Mouse (Mus musculus): ENCODE data around the gene Sp100. TPM values are rescaled to one million over a fixed set of nuclear protein-coding genes. Genes with fewer than 3 reads are reported as not detected.

The Sp100 gene
- polyA plus RNA-seq, 1 experiment: not detected

- no peak overlapping the region for H3ac ChIP-seq (ENCODE audit: control insufficient read depth, insufficient read length, low read depth)
- H3K36me3 ChIP-seq (ENCODE audit: control insufficient read depth, insufficient read depth): no peaks in the 10 kb centered on the region
- H3K27me3 ChIP-seq (ENCODE audit: control insufficient read depth, insufficient read depth, insufficient read length): no peaks in the 10 kb centered on the region
- no peak overlapping the region for H3K4me3 ChIP-seq (ENCODE audit: insufficient read depth, poor library complexity, severe bottlenecking)
- no peaks in the 10 kb centered on the region for H3K79me3 ChIP-seq (ENCODE audit: low read depth)
- TF ChIP-seq USF1 (IDR thresholded peaks at IDR 0.05; ENCODE audit: low read depth) (no peak), MAX (IDR thresholded peaks at IDR 0.05) (no peak)
- no peaks in the 10 kb centered on the region for H3K79me2 ChIP-seq (ENCODE audit: control insufficient read depth, insufficient read depth)
These were observed 52.7 kb downstream of the Sp100 start for GRCm38 (mm10) chr1:85702531-85702930.

- Histone ChIP-seq H3ac (ENCODE audit: control insufficient read depth, insufficient read length, low read depth) (no peak overlapping the region), H3K4me3 (ENCODE audit: insufficient read depth, poor library complexity, severe bottlenecking) (no peak overlapping the region), H3K79me2 (ENCODE audit: control insufficient read depth, insufficient read depth) (no peaks in the 10 kb centered on the region), H3K36me3 (ENCODE audit: control insufficient read depth, insufficient read depth) (no peaks in the 10 kb centered on the region), H3K79me3 (ENCODE audit: low read depth) (no peaks in the 10 kb centered on the region), H3K27me3 (ENCODE audit: control insufficient read depth, insufficient read depth, insufficient read length) (no peaks in the 10 kb centered on the region)
- TF ChIP-seq CTCF (IDR thresholded peaks at IDR 0.05; ENCODE audit: control insufficient read depth, insufficient read depth, insufficient read length): no peak
- no peak for TF ChIP-seq MYOD1 (IDR thresholded peaks at IDR 0.05; ENCODE audit: control insufficient read depth, insufficient read length, low read depth)
- no peak for TF ChIP-seq FOSL1 (IDR thresholded peaks at IDR 0.05; ENCODE audit: insufficient read depth, low read length, poor library complexity, severe bottlenecking)
- no peak for TF ChIP-seq MYOG (IDR thresholded peaks at IDR 0.05; ENCODE audit: control insufficient read depth, extremely low read depth, insufficient read length)
- no peak for TF ChIP-seq CEBPB (IDR thresholded peaks at IDR 0.05; ENCODE audit: low read depth)
- TF ChIP-seq USF1 (IDR thresholded peaks at IDR 0.05; ENCODE audit: low read depth): no peak
- no peak for TF ChIP-seq MAX (IDR thresholded peaks at IDR 0.05)
These were observed 53.7 kb downstream of the Sp100 start for GRCm38 (mm10) chr1:85703245-85704186.

GRCm38 (mm10) chr1:85705552-85705951 is 55.8 kb downstream of the Sp100 start:
- TF ChIP-seq USF1 (IDR thresholded peaks at IDR 0.05; ENCODE audit: low read depth): no peak
- no peak for TF ChIP-seq CTCF (IDR thresholded peaks at IDR 0.05; ENCODE audit: control insufficient read depth, insufficient read depth, insufficient read length)
- no peak for TF ChIP-seq FOSL1 (IDR thresholded peaks at IDR 0.05; ENCODE audit: insufficient read depth, low read length, poor library complexity, severe bottlenecking)
- TF ChIP-seq MYOD1 (IDR thresholded peaks at IDR 0.05; ENCODE audit: control insufficient read depth, insufficient read length, low read depth): no peak
- no peak for TF ChIP-seq MYOG (IDR thresholded peaks at IDR 0.05; ENCODE audit: control insufficient read depth, extremely low read depth, insufficient read length)
- no peak for TF ChIP-seq CEBPB (IDR thresholded peaks at IDR 0.05; ENCODE audit: low read depth)
- TF ChIP-seq MAX (IDR thresholded peaks at IDR 0.05): no peak
- H3K79me2 ChIP-seq (ENCODE audit: control insufficient read depth, insufficient read depth): no peaks in the 10 kb centered on the region

GRCm38 (mm10) chr1:85706754-85707153 is 57.0 kb downstream of the Sp100 start:
- TF ChIP-seq MYOG (IDR thresholded peaks at IDR 0.05; ENCODE audit: control insufficient read depth, extremely low read depth, insufficient read length): no peak
- no peak for TF ChIP-seq CEBPB (IDR thresholded peaks at IDR 0.05; ENCODE audit: low read depth)
- no peak for TF ChIP-seq USF1 (IDR thresholded peaks at IDR 0.05; ENCODE audit: low read depth)
- TF ChIP-seq MAX (IDR thresholded peaks at IDR 0.05): no peak
- TF ChIP-seq MYOD1 (IDR thresholded peaks at IDR 0.05; ENCODE audit: control insufficient read depth, insufficient read length, low read depth): no peak
- no peak for TF ChIP-seq CTCF (IDR thresholded peaks at IDR 0.05; ENCODE audit: control insufficient read depth, insufficient read depth, insufficient read length)
- no peak for TF ChIP-seq FOSL1 (IDR thresholded peaks at IDR 0.05; ENCODE audit: insufficient read depth, low read length, poor library complexity, severe bottlenecking)
- no peaks in the 10 kb centered on the region for H3K79me3 ChIP-seq (ENCODE audit: low read depth)
- no peaks in the 10 kb centered on the region for H3K79me2 ChIP-seq (ENCODE audit: control insufficient read depth, insufficient read depth)
- H3K4me3 ChIP-seq (ENCODE audit: insufficient read depth, poor library complexity, severe bottlenecking): no peak overlapping the region
- no peak overlapping the region for H3ac ChIP-seq (ENCODE audit: control insufficient read depth, insufficient read length, low read depth)
- H3K27me3 ChIP-seq (ENCODE audit: control insufficient read depth, insufficient read depth, insufficient read length): no peaks in the 10 kb centered on the region
- H3K36me3 ChIP-seq (ENCODE audit: control insufficient read depth, insufficient read depth): no peaks in the 10 kb centered on the region

More at GRCm38 (mm10) chr1:85705552-85705951, 55.8 kb downstream of the Sp100 start:
- Histone ChIP-seq H3ac (ENCODE audit: control insufficient read depth, insufficient read length, low read depth) (no peak overlapping the region), H3K36me3 (ENCODE audit: control insufficient read depth, insufficient read depth) (no peaks in the 10 kb centered on the region), H3K4me3 (ENCODE audit: insufficient read depth, poor library complexity, severe bottlenecking) (no peak overlapping the region), H3K79me3 (ENCODE audit: low read depth) (no peaks in the 10 kb centered on the region), H3K27me3 (ENCODE audit: control insufficient read depth, insufficient read depth, insufficient read length) (no peaks in the 10 kb centered on the region)

- Histone ChIP-seq H3K36me3 (ENCODE audit: control insufficient read depth, insufficient read depth) (no peaks in the 10 kb centered on the region), H3K79me3 (ENCODE audit: low read depth) (no peaks in the 10 kb centered on the region), H3ac (ENCODE audit: control insufficient read depth, insufficient read length, low read depth) (no peak overlapping the region), H3K4me3 (ENCODE audit: insufficient read depth, poor library complexity, severe bottlenecking) (no peak overlapping the region), H3K79me2 (ENCODE audit: control insufficient read depth, insufficient read depth) (no peaks in the 10 kb centered on the region), H3K27me3 (ENCODE audit: control insufficient read depth, insufficient read depth, insufficient read length) (no peaks in the 10 kb centered on the region)
- no peak for TF ChIP-seq MAX (IDR thresholded peaks at IDR 0.05)
- TF ChIP-seq FOSL1 (IDR thresholded peaks at IDR 0.05; ENCODE audit: insufficient read depth, low read length, poor library complexity, severe bottlenecking): no peak
- no peak for TF ChIP-seq USF1 (IDR thresholded peaks at IDR 0.05; ENCODE audit: low read depth)
- no peak for TF ChIP-seq MYOG (IDR thresholded peaks at IDR 0.05; ENCODE audit: control insufficient read depth, extremely low read depth, insufficient read length)
- TF ChIP-seq CTCF (IDR thresholded peaks at IDR 0.05; ENCODE audit: control insufficient read depth, insufficient read depth, insufficient read length): no peak
- TF ChIP-seq MYOD1 (IDR thresholded peaks at IDR 0.05; ENCODE audit: control insufficient read depth, insufficient read length, low read depth): no peak
- TF ChIP-seq CEBPB (IDR thresholded peaks at IDR 0.05; ENCODE audit: low read depth): no peak
These were observed 64.7 kb downstream of the Sp100 start for GRCm38 (mm10) chr1:85714501-85714900.

All from C2C12 (cell line).